Mouse (Mus musculus) limb, embryonic 11.5 days (tissue): ENCODE results near the gene Atg7. TPM values are rescaled to one million over a fixed set of nuclear protein-coding genes. Genes with fewer than 3 reads are reported as not detected.

Source experiments
- ATAC-seq: fragments of 200-750 bp; cut with Nextera tagmentation; 2 replicates; pipeline ENCODE4 v1.8.0; 2017; ENCODE audit warnings: low read depth; ENCODE audit not compliant: insufficient number of reproducible peaks, low FRiP score, low TSS enrichment
- DNase-seq: peaks from one replicate; pipeline ENCODE4 v3.0.0-alpha.2; 2015; ENCODE audit warnings: low spot score
- H3K27ac ChIP-seq: fragments of 300-500 bp; sonication (generic); replicated peaks from 2 replicates; pipeline ENCODE4 v1.5.1; 2014; ENCODE audit warnings: low read depth, mild to moderate bottlenecking, low read length
- H3K27me3 ChIP-seq: fragments of 300-500 bp; sonication (generic); 2 replicates; pipeline ENCODE4 v1.6.1; 2014; ENCODE audit warnings: mild to moderate bottlenecking, low read length, mixed read lengths; ENCODE audit not compliant: control insufficient read depth, insufficient read depth
- H3K36me3 ChIP-seq: fragments of 300-500 bp; sonication (generic); 2 replicates; pipeline ENCODE4 v1.6.1; 2014; ENCODE audit warnings: mild to moderate bottlenecking, low read length, moderate library complexity, mixed read lengths; ENCODE audit not compliant: control insufficient read depth, insufficient read depth
- H3K4me1 ChIP-seq: fragments of 300-500 bp; sonication (generic); 2 replicates; pipeline ENCODE4 v1.6.1; 2014; ENCODE audit warnings: low read length, mixed read lengths; ENCODE audit not compliant: control insufficient read depth, insufficient read depth
- H3K4me2 ChIP-seq: fragments of 300-500 bp; sonication (generic); 2 replicates; pipeline ENCODE4 v1.6.1; 2014; ENCODE audit warnings: low read depth, mild to moderate bottlenecking, moderate library complexity; ENCODE audit not compliant: severe bottlenecking
- H3K4me3 ChIP-seq: fragments of 300-500 bp; sonication (generic); 2 replicates; pipeline ENCODE4 v1.5.1; 2014; ENCODE audit warnings: low read depth, low read length
- H3K9ac ChIP-seq: fragments of 300-500 bp; sonication (generic); 2 replicates; pipeline ENCODE4 v1.6.1; 2014; ENCODE audit warnings: mild to moderate bottlenecking, low read length
- H3K9me3 ChIP-seq: fragments of 300-500 bp; sonication (generic); 2 replicates; pipeline ENCODE4 v1.6.1; 2016; ENCODE audit warnings: low read length; ENCODE audit not compliant: control insufficient read depth
- WGBS: fragments of 180-500 bp; shearing (Covaris S2); extraction: QIAGEN DNeasy Blood & Tissue Kit; methylation state at CpG from one replicate; pipeline ENCODE4 v1.1.7; 2014; 5-methylcytosine and 5-hydroxymethylcytosine counted together
- polyA plus RNA-seq: library from polyadenylated mRNA; unstranded; fragments of >200 nt; fragmentation: Nextera tagmentation; extraction: Ambion mirVana; gene quantifications from 2 replicates; pipeline ENCODE4 v1.2.1, GENCODE M21; 2014

Atg7 gene
- polyA plus RNA-seq, 1 experiment from 2014 or later: 18.9 TPM

DNA sequence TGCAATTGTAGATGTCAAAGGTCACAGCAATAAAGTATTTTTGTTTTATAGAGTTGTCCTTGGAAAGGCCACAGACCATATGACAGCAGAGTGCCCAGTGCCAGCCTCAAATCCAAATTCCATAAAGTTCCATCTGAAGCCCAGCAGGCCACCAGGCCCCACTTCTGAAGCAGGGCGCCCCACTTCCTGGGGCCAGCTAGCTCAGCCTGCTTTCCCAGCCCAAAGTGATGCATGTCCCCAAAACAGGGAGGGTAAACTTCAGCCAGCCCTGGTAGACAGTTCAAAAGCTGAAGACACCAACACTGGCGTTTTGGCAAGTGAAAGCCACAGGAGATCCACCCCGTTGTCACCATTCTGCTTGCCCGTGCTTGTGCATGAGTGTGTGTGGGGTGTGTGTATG lies 169.9 kb downstream of the Atg7 start:
- Histone ChIP-seq H3K9me3 (no peaks in the 10 kb centered on the region), H3K27ac (no peak overlapping the region)
- 83% methylated on average over 4 of the region's 4 CpGs for WGBS

DNA sequence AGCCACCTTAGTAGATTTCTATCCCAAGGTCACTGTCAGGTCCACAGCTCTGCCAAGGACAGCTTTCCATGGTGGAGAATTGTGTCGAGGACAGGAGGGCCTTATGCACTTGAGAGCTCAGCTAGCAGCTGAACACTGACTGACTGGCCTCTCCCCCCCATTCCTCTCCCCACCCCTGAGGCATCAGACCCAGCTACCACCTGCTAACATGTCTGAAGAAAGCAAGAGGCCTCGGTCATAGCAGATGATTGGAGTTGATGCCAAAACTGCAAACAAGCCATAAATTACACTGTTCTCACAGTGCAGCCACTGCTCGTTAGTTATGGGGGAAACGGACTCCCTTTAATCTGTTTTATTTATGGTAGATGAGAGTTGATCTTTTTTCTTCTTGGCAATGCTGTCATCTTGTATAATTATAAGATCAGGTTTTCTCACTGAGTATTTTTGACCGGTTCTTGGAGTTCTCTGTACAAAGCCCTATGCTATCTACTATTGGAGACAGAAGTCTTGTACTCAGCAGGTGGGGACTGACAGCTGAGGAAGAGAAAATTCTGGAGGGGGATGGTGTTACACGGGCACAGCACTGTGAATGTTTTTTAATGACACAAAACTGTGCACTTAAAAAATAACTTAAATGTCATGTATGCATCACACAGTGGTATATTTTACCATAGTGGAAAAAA lies 171.4 kb downstream of the Atg7 start:
- H3K9me3 ChIP-seq: no peaks in the 10 kb centered on the region
- no peak for ATAC-seq

More for the DNA sequence above, 169.9 kb downstream of the Atg7 start:
- no peak overlapping the region for H3K4me2 ChIP-seq
- no peak for DNase-seq
- no peaks in the 10 kb centered on the region for H3K36me3 ChIP-seq
- no peak overlapping the region for H3K4me3 ChIP-seq
- no peak overlapping the region for H3K9ac ChIP-seq
- H3K4me1 ChIP-seq: peaks cover 2% of the 10 kb centered on the region; the same call in 1 of the 2 replicates
- no peaks in the 10 kb centered on the region for H3K27me3 ChIP-seq
- no peak for ATAC-seq

DNA sequence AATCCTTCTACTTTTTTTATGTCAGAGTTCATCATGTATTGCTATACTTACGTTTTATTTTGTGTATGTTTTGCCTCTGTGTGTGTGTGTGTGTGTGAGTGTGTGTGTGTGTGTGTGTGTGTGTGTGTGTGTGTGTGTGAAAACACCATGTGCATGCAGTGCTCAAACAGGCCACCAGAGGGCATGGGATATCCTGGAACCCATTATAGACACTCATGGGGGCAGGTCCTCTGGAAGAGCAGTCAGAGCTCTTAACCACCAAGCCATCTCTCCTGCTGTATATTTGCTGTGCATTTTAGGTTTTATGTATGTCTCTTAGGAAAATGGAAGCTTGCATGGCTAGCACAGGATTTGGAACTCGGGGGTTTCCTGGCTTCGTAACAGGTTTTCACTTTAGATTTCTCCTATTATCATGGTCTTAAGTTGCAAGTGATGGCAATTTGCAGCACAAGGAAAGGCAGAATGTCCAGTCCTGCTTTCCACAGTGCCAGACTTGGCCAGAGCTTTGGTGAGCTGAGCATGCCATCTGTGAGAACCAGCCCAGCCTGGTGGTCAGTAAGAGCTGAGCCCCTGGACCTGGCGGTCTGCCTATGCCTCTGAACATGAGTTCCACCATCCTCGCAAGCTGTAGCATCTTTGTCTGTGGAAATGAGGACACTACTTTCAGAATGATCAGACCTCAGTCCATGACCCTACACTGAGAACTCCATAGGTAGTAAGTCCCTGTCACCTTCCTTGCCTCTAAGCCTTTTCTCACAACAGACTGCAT lies 172.2 kb downstream of the Atg7 start:
- H3K4me1 ChIP-seq: peaks cover 7% of the 10 kb centered on the region
- 96% methylated on average over 5 of the region's 5 CpGs for WGBS
- H3K36me3 ChIP-seq: no peaks in the 10 kb centered on the region
- H3K27ac ChIP-seq: no peak overlapping the region
- H3K9ac ChIP-seq: no peak overlapping the region
- H3K4me2 ChIP-seq: no peak overlapping the region
- H3K4me3 ChIP-seq: no peak overlapping the region
- DNase-seq (no peak), ATAC-seq (no peak)
- no peaks in the 10 kb centered on the region for H3K9me3 ChIP-seq
- H3K27me3 ChIP-seq: no peaks in the 10 kb centered on the region

More for the DNA sequence above, 171.4 kb downstream of the Atg7 start:
- Histone ChIP-seq H3K9ac (no peak overlapping the region), H3K4me2 (no peak overlapping the region), H3K36me3 (no peaks in the 10 kb centered on the region), H3K27ac (no peak overlapping the region), H3K4me1 (peaks cover 2% of the 10 kb centered on the region; the same call in 1 of the 2 replicates), H3K27me3 (no peaks in the 10 kb centered on the region), H3K4me3 (no peak overlapping the region)
- no peak for DNase-seq
- 39% methylated on average over 6 of the region's 6 CpGs for WGBS

DNA sequence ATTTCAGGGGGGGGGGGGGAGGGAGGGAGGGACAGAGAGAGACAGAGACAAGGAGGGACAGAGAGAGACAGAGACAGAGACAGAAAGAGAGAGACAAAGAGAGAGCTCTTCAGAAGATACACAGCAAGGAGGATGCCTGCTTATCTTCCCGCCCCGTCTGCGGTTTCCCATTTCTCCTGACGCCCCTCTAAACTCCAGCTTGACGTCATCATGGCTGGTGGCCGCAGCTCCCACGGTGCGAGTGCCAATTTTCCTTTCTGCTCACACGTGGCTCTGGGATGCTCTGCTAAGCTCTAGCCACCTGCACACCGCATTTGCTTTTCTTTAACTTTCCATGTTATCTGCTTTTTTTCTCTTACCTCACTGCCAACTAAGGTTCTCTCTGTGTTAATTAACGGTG lies 175.1 kb downstream of the Atg7 start:
- DNase-seq (no peak), ATAC-seq (no peak)
- H3K9me3 ChIP-seq: no peaks in the 10 kb centered on the region
- no peak overlapping the region for H3K4me2 ChIP-seq
- no peak overlapping the region for H3K9ac ChIP-seq
- no peaks in the 10 kb centered on the region for H3K36me3 ChIP-seq
- no peaks in the 10 kb centered on the region for H3K27me3 ChIP-seq
- WGBS: 56% methylated on average over 11 of the region's 11 CpGs
- H3K27ac ChIP-seq: no peak overlapping the region
- peaks cover 7% of the 10 kb centered on the region for H3K4me1 ChIP-seq
- no peak overlapping the region for H3K4me3 ChIP-seq

DNA sequence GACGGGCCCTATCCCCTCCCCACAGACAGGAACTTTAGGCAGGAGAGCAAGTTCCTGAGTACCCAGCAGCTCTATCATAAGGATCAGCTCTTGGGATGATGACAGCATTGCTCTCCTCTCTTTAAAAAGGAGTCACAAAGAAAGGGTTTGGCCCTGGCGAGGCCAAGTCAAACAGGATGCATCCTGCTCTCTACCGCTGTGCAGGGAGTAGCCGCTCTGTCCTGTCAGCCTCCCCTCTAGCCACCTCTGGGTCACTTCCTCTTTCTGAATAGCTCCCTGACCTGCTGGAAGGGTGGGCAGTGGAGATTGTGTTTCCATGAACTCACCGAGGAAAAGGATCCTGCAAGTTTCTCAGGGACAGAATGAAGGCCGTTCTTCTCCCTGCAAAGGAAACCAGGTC lies 175.6 kb downstream of the Atg7 start:
- 70% methylated on average over 6 of the region's 6 CpGs for WGBS
- DNase-seq (no peak), ATAC-seq (no peak)
- no peak overlapping the region for H3K9ac ChIP-seq
- H3K36me3 ChIP-seq: no peaks in the 10 kb centered on the region
- H3K9me3 ChIP-seq: no peaks in the 10 kb centered on the region
- no peak overlapping the region; the same call in 1 of the 2 replicates for H3K27ac ChIP-seq
- no peak overlapping the region for H3K4me3 ChIP-seq
- peaks cover 7% of the 10 kb centered on the region for H3K4me1 ChIP-seq
- H3K27me3 ChIP-seq: no peaks in the 10 kb centered on the region
- H3K4me2 ChIP-seq: no peak overlapping the region

DNA sequence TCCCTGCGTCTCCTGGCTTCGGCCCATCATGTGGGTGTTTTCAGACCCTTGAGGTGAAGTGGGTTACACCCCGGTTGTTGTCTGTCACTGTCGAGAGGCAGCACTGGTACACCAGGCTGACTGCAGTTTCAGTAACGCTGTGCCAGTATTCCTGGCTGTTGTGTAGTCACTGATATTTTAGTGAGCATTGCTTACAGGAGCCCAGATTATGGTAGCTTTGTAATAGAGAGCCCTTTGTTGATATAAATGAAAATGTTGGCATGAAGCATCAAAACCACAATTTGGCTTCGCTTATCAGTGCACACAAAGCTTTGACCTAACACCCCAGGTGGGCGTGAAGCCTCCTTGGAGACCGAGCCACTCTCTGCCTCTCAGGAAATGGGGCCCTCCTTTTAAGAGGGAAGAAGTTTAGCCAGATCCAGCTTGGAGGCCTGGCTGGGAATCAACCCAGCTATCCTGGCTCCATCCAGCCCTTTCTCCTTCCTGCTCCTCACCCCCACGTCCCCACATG lies 177.1 kb downstream of the Atg7 start:
- no peak for DNase-seq

DNA sequence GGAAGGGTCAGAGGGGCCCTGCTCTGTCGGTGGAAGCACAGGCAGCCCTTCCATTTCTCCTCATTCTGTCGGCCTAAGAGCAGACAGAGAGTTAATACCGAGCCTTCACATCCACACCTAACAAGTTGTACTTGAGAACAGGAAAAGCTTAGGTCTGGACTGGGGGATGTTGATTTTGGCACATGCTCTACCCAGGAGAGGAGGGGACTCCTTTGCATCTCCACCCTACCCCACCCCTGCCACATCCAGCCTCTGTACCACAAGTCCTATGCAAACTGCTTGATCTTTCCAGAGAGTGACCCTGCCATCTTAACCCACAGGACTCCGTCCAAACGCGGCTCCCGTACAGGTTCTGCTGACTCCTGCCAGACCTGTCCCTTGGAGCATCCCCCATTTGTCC lies 178.7 kb downstream of the Atg7 start:
- no peaks in the 10 kb centered on the region for H3K36me3 ChIP-seq
- H3K27ac ChIP-seq: no peak overlapping the region
- H3K4me2 ChIP-seq: no peak overlapping the region
- no peaks in the 10 kb centered on the region for H3K27me3 ChIP-seq
- ATAC-seq (no peak), DNase-seq (no peak)
- no peak overlapping the region for H3K4me3 ChIP-seq
- 90% methylated on average over 7 of the region's 7 CpGs for WGBS
- H3K9me3 ChIP-seq: no peaks in the 10 kb centered on the region
- peaks cover 7% of the 10 kb centered on the region for H3K4me1 ChIP-seq
- no peak overlapping the region for H3K9ac ChIP-seq

More for the DNA sequence above, 177.1 kb downstream of the Atg7 start:
- no peaks in the 10 kb centered on the region for H3K36me3 ChIP-seq
- no peaks in the 10 kb centered on the region for H3K27me3 ChIP-seq
- no peak overlapping the region for H3K27ac ChIP-seq
- 63% methylated on average over 9 of the region's 9 CpGs for WGBS
- H3K4me2 ChIP-seq: no peak overlapping the region
- H3K9me3 ChIP-seq: no peaks in the 10 kb centered on the region
- H3K4me3 ChIP-seq: no peak overlapping the region
- H3K9ac ChIP-seq: no peak overlapping the region
- peaks cover 7% of the 10 kb centered on the region for H3K4me1 ChIP-seq
- no peak for ATAC-seq

DNA sequence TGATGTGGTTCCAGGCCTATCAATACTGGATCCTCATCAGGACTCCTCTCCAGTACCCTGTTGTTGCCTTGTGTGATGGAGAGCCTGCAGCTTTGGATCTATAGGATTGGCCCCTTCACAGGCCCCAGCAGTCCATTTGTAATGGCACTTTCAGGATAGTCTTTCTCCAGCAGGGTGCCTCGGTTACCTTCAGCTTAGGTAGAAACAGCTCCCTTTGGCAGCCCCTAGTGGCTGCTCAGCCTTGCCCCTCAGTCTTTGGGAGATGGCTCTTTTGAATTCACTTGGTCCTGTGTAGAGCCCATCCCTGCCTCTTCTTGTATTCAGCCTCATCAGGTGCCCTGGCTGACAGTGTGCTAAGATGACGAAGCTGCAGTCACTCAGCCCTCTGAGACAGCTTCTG lies 184.0 kb downstream of the Atg7 start:
- Histone ChIP-seq H3K27me3 (no peaks in the 10 kb centered on the region), H3K36me3 (no peaks in the 10 kb centered on the region), H3K9ac (no peak overlapping the region), H3K27ac (no peak overlapping the region), H3K4me1 (no peaks in the 10 kb centered on the region), H3K4me3 (no peak overlapping the region), H3K9me3 (no peaks in the 10 kb centered on the region), H3K4me2 (no peak overlapping the region)
- DNase-seq (no peak), ATAC-seq (no peak)
- 58% methylated on average over 2 of the region's 2 CpGs for WGBS
